Mouse (Mus musculus): ENCODE measurements around the gene Cklf. TPM values are rescaled to one million over a fixed set of nuclear protein-coding genes. Genes with fewer than 3 reads are reported as not detected.
A peak's percentile ranks its signal among the peaks of the same experiment; 100 is the strongest.

Gene Cklf
- total RNA-seq (2021), result 10 to 100 TPM; 16.0 to 19.4 TPM
- long read RNA-seq, experiment 1, partial matches to known transcripts, result 0 of 1 reads
- long read RNA-seq, experiment 1, other reads (novel, unspliced or antisense), result 0 of 1 reads
- long read RNA-seq, experiment 2, partial matches to known transcripts, result 0 of 3 reads
- long read RNA-seq, experiment 2, other reads (novel, unspliced or antisense), result 1 of 3 reads

DNA sequence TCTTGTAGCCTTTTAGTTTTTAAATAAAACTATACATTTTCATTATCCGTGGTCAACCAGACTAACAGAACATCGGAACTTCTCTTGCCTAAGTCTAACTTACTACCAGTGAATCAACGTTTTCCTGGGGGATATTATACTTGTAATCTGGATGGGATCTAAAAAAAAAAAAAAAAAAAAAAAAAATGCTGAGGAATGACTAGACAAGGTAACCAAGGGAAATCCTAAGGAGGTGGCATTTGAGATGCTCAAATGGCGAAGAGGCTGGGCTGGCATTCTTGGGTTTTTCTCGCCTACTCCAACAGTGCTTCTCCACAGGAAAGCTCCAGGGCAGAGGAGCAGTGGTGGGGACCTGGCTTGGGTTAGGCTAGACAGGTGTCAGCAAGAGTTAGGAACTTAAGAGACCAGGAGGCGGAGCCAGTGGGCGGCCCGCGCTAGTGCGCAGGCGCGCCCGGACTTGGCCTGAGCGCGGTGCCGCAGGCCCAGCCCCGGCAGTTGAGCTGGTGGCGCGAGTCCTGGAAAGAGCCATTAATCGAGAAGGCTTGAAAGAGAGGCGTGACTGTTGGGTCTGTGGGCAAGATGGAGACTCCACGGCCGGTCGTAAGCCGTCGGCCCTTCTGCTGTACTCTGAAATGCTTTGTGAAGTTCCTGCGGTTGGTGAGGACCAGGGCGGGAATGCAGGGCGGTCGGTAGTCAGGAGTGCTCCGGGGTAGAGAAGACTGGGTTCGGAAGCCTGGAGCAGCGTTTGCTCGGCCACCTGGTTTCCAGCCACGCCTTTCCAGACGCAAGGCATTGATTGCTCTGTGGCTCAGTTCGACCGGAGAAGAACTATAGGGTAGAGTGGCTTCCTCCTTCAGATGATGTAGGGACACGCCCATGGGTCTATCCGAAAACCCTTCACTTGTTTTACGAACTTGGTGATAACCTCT is at the start of gene Cklf:
Gene Cklf (plus strand): TSS at position 423 of the 929 bp plus-strand sequence.
- DNase-seq (ENCODE audit: low spot score in 2 of 2), result peak; percentile 68 to 82

DNA sequence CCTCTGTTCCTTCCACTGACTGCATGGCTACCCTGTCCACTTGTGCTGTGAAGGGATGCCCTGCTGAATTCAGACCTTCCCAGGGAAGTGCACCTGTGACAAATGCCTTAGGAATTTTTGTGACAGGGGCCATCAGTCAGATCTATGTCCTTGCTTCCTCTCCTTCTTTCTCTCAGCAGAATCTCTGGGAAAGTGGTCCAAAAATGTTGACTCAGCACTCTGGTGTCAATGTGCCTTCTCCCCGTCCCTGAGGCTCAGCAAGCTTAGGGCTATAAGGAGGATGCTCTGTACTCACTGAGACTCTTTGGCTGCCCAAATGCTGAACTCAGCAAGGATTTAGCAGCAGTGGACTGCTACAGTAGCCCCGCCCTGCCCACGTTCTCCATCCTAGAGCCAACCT is 49.0 kb upstream of the Cklf start:
- DNase-seq (ENCODE audit: low spot score in 2 of 2), result no peak

DNA sequence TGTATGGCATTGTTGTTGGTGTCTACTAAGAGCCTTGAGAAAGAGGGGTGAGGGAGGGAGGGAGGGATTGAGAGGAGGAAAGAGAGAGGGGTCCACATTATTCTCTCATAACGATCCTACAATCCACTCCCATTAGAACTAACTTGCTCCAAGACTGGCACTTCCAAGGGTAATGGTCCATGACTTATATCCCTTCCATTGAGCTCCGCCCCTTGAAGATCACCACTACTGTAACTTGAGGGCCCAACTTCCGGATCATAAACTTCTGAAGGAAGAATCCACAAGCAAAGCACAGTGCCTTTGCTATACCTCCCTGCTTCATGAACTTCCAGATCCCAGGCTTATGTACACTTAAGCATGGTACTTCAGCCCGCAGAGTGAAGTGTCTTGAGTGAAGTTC is 48.3 kb upstream of the Cklf start:
- no peak for DNase-seq (ENCODE audit: low spot score in 2 of 2)

DNA sequence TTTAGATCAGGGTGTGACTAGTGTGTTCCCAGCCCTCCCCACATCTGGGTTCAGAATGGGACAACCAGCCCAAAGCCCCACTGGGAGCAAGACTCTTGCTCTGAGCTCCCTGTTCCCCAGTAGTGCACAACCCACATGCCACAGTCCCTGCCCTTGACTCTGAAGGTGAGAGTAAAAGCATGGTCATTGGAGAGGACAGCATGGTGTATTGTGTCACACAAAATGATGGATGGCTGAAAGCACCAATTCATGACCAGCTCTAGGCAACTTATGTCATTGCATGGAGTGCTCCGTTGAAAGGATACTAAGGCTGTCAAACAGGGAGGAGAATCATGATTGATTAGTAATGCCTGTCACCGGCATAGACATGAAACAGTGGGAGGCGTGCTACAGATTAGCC is 45.4 kb upstream of the Cklf start:
- DNase-seq (ENCODE audit: low spot score in 2 of 2), result no peak

DNA sequence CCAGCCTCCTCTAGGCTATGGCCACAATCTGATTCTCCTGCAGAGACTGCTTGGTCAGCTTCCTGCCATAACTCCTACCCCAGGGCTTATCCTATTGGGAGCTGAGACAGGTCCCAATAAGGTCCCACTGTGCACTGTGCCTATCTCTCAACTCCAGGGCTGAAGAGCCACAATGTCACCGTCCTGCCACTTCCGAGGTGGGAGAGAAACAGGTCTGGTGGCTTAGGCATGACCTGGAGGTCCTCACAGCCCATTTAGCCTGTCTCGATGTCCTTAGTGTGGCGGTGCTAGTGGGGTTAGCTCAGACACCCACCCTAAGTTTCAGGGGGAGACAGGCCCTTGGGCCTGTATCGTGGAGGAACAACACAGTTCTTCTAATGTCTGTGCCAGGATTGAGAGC is 33.1 kb upstream of the Cklf start:
- no peak for DNase-seq (ENCODE audit: low spot score in 2 of 2)

DNA sequence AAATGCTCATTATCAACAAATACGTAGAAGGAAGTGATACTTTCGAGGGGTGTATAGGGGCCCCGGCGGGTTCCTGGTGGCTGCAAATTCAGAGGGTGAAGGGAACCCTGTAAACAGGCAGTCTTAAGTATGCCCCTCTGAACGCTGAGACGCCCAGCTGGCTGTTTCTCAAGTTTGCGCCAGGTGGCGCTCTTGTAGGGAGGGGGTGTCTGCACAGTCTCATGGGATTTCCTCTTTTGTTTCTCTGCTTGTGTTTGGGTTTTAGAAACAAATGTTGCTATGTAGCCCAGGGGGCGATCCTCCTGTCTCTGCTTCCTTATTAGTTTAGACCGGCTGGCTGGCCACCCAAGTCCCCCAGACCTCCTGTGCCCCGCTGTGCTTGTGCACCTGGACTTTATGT is 31.6 kb upstream of the Cklf start:
- DNase-seq (ENCODE audit: low spot score in 2 of 2), result peak in 1 of 2 experiments; percentile 39

DNA sequence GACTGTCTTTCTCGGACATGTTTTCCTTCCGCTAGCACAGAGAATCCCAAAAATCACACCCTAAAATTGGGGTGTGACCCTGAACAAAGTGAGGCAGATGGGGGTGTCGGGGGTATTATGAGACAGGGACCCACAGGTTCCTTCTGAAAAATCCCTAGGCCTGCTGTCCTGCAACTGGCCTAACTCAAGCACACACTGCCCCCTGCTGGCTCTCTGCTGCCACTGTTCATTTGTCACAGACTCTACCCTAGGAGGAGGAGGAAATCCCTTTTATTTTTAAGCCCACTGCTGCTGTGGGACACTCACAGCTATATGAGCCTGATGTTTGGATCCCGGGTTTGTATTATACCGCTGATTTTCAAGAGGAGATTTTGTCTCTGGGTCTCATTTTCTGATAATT is 30.9 kb upstream of the Cklf start:
- peak; percentile 65 to 72 for DNase-seq (ENCODE audit: low spot score in 2 of 2)

DNA sequence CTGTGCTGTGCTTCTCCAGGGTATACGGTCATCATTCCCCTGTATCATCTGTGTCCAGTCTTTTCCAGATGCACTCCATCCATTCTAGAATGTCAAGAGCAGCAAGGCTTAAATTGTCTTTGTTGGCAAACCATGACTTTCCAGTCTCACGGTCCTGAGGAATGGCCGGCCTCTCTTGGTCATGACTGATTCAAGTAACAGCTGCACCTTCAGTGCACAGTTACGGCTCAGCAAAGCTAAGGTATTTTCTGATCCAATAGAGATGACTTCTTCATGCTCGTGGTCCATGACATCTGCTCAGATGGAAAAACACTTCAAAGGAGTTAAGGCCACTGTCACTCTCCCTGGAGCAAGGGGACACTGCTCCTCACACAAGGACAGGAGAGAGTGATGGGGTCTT is 23.6 kb upstream of the Cklf start:
- no peak for DNase-seq (ENCODE audit: low spot score in 2 of 2)

DNA sequence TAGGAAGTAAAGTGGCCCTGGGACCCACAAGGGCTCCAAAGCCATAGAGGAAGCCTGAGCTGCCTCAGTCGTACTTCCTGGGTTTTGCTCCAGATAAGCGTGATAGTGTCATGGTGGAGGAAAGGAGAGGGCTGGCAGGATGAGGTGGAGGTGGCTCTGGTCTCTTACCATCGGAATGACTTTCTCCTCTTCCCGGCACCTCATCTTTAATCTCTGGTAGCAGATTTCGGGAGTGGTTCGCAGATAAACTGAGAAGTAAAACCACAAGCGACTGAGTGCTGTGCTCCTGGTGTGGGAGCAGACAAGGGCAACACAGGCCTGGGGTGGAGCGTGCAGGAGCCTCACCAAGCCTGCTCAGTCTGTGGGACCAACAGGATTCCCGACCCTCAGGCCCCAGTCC is 20.3 kb upstream of the Cklf start:
- no peak for DNase-seq (ENCODE audit: low spot score in 2 of 2)

DNA sequence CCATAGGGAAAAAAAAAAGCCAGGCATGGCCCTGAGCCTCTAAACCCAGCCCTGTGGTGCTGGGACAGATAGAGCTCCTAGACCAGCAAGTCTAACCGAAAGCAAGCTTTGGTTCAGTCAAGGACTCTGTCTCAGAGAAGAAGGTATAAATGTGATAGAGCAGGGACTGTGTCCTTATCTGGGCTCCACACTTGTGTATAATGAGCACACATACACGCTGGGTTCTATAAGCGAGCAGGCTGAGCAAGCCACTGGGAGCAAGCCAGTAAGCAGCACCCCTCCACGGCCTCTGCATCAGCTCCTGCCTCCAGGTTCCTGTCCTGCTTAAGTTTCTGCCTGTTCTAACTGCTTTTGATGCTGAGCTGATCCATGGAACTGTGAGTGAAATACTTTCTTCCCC is 18.6 kb upstream of the Cklf start:
- DNase-seq (ENCODE audit: low spot score in 2 of 2), result no peak

DNA sequence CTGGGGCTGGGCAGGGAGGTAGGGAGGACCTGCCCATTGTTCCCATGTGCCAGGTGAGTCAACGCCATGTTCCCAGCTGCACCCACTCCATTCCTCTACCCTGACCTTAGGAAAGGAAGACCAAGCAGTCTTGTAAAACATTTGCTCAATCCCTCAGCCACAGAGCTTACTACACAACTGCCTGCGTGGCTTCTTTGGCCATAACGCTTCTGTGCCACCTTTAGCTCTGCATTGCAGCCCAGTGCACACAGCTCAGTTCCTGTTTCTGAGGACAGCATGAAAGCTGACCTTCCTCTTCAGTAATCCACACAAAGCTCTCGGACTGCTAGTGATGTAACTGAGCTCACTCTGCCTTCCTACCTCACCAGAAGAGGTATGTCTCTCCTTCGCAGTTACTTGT is 17.7 kb upstream of the Cklf start:
- DNase-seq (ENCODE audit: low spot score in 2 of 2), result no peak

DNA sequence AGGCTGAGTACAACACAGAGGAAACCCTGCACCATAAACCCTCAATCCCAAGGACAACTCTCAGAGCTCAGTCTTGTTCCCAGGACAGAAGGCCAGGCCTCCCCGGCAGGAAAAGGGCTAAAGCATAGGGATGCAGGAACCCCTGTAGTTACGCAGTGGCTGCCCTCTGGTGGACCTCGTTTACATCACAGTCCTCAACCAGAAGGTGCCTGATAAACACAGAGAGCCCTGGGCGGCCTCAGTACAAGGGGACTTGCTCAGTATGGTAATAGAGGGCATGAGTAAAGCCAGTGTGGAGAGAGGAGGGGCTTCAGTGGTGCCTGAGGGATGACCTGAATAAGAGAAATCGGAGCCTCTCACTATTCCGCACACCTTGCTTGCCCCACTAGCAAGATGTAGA is 16.1 kb upstream of the Cklf start:
- no peak for DNase-seq (ENCODE audit: low spot score in 2 of 2)

DNA sequence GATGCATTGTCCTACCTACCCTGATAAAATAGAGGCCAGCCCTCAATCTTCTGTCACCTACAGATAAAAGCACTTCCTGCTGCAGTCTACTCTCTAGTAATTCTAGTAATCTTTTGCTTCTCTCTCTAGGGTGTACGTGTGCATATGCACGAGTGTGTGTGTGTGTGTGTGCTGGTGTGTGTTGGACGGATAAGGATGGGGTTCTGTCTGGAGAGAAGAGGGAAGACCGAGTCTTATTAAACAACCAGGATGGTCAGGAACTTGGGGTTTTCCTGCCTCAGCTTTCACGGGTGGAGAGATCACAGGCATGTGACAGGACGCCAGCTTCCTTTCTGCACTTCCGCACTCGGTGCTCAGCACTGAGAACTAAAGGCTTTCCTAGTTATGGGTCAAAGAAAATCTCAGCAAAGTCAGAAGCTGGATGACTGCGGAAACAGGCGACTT is 11.2 kb upstream of the Cklf start:
- DNase-seq (ENCODE audit: low spot score in 2 of 2), result no peak

DNA sequence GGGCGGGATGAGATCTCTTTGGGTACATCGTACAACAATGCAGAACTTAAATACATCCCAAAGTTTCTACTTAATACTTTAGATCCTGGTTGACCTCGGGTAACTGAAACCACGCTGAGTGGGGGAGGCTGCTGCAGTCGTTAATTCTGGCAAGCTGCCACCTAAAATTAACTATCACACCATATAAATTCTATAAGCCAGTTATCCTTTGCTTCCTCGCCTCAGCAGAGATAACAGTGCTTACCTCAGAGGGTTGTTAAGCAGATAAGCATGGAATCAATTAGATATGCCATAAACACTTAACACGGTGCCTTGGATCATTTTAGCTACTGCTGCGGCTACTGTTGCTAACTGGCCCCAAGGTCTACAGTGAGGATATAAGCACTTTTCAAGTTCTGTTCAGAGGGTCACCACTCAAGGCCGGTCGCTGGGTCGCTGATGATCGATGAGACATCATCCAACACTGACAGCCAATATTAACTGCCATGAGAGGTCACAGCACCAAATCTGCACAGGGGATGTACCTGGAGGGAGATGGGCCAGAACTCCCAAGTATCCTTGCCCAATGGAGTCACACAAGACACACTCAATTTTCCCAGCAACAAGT is 8.5 kb upstream of the Cklf start:
- no peak for DNase-seq (ENCODE audit: low spot score in 2 of 2)

DNA sequence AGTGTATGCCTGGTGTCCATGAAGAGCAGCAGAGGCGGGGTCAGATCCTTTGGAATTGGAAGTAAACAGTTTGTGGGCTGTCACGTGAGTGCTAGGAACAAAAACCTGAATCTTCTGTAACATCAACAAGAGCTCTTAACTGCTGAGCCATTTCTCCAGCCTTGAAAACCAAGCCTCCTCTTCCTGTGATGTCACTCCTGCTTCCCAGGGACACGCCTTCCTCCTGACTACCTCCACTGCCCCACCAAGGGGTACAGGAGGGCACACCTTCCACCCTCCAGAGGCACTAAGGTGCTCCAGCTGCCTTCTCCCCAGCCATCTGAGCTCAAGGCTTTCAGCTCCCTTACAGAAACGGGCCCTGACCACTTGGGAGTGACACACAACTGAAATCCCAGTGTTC is 4.0 kb upstream of the Cklf start:
- DNase-seq (ENCODE audit: low spot score in 2 of 2), result no peak

DNA sequence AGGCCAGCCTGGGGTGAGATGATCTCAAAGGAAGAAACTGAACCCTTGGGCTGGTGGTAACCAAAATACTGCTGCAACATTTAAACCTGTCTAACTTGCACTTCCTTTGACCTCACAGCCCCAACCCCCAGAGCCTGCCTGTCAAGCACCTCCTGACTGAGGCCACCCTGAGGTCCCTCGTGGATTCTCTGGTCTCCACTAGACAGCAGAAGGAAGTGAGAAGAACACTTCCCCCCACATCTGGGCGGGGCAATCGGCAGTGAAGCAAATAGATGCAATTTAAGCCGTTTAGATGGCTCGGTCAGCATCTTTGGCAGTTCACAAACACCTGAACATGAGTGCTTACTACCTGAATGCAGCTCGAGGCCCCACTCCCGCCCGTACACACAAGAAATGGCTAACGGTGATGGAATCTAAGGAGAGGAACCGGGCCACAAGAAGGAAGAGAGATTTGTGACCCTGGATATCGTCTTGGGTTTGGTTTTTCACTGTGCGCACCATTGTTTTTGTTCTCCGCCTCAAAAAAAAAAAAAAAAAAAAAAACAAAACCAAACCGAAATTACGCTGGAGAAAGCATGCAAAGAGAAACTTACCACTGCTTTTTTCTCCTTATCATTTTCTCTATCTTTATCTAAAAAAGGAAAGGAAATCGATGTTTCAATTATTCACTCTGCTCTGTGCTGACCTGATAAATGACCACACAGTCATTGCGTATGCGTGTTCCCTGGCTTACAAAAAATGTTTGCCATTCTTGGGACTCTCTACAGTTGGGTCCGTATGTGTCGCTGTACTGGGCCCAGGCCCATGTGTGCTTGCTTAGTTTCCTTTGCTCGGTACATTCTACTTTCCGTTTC is 3.4 kb upstream of the Cklf start:
- DNase-seq (ENCODE audit: low spot score in 2 of 2), result no peak

DNA sequence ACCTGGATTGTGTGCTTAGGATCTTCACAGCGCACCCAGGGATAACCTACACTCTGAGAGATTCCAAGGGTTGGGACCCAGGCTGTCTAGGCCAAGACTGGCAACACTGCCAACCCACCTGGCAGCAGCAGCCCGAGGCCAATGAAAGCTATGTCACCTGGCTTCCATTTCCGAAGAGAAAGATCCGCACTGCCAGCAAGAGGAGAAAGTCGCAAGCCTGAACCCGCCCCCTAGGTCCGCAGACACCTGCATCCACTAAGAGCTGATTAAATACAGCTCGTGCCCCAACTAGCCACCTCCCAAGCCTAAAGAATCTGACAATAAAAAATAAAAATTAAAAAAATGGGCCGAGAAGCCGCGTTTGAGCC is 2.8 kb upstream of the Cklf start:
- no peak for DNase-seq (ENCODE audit: low spot score in 2 of 2)

DNA sequence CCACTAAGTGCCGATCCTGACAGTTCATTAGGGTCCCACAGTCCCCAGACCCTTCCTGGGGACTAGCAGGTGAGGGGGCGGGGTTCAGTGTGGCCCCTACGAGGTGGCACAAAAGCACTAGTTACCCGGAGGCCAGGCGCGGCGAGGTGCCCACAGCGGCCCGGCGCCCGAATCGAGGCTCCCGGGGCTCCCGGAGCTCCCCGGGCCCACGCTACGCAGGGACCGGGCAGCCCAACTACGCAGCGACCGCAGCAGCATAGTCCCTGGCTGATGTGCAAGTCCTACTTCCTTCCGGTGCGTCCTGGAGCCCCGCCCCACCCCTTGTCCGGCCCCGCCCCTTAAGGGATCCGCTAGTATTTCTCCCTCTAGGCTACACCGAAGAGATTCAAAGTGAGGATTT is 2.4 kb upstream of the Cklf start, which contains the start of gene Tk2:
Gene Tk2 (minus strand): TSS at position 283 of the 400 bp plus-strand sequence.
- DNase-seq (ENCODE audit: low spot score in 2 of 2), result peak; percentile 55 to 78

DNA sequence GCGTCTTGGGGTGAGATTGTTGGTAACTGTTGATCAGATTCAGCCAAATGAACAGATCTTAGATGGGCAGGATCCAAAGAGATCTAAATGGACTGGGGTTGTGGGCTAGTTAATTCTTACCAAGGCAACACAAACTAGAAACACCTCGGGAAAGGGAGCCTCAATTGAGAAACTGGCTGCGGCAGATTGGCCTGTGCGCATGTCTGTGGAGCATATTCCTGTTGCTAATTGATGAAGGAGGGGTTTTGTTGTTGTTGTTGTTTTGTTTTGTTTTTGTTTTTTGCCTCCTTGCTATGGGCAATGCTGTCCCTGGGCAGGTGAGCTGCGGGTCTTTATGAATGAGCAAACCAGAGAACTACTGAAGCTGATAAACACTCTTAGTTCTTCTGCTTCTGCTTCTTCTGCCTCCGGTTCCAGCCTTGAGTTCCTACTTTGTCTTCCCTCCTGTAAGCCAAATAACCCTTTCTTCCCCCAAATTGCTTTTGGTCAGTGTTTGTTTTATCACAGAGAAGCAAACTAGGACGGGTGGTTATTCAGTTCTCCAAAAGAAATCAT is 1.1 kb upstream of the Cklf start:
- DNase-seq (ENCODE audit: low spot score in 2 of 2), result no peak

DNA sequence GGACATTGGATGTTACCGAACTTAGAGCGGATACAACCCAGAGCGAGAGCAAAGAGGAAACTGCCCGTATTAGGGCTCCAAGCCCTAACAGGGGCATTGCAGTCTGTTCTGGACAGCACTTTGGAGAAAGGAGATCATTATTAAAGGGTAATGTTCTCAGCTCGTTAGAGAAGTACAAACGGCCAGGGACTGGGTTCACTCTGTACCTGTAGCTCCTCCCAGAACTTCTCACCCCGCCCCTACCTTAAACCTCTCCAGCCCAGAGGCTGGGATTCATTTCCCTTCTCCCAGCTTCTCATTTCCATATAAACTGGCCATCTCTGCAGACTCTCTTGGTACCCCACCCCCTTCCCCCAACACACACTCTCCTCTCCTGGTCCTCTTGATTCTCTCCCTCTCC is 800 bp downstream of the Cklf start:
- DNase-seq (ENCODE audit: low spot score in 2 of 2), result no peak

DNA sequence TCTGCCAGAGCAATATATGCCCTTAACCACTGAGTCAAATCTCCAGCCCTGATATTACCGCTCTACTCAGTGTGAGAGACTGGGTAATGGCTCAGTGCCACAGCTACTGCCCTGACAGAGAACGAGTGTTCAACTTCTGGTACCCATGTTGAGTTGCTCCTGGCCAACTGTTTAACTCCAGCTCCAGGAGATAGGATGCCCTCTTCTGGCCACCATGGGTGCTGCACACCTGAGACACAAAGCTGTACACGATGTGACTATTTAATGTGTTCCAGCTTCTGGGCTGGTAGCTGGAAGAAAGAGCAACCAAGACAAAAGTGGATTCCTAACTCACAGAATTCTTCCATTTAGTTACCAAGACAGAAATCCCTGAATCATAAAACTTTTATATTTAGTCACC is 2.4 kb downstream of the Cklf start:
- DNase-seq (ENCODE audit: low spot score in 2 of 2), result no peak
